Mouse (Mus musculus): ENCODE measurements around the gene Nr1i2. TPM values are rescaled to one million over a fixed set of nuclear protein-coding genes. Genes with fewer than 3 reads are reported as not detected.

The Nr1i2 gene
- not detected in 2 replicates for total RNA-seq (2023)

GRCm38 (mm10) chr16:38294685-38295348 is at the start of gene Nr1i2:
Gene Nr1i2, minus strand, starts transcription at chr16:38294824.

GRCm38 (mm10) chr16:38341396-38342324 is 47.0 kb upstream of the Nr1i2 start, which contains the start of gene Maats1:
Gene Maats1, minus strand, starts transcription at chr16:38342143.

Other genes with a start within 250 kb of the Nr1i2 start
- gene Gsk3b, start 205.8 kb downstream of the Nr1i2 start, total RNA-seq (2023): 77.3 and 99.9 TPM in 2 replicates
- not detected in 2 replicates for gene Maats1, start 47.3 kb upstream of the Nr1i2 start, total RNA-seq (2023)
- 79.1 and 87.3 TPM in 2 replicates for gene Cox17, start 52.2 kb upstream of the Nr1i2 start, total RNA-seq (2023)
- not detected in 2 replicates for gene Gm21987, start 52.2 kb upstream of the Nr1i2 start, total RNA-seq (2023)
- 0.25 and 0.38 TPM in 2 replicates for gene Popdc2, start 67.4 kb upstream of the Nr1i2 start, total RNA-seq (2023)
- gene Pla1a, start 138.3 kb upstream of the Nr1i2 start, total RNA-seq (2023): 0.20 and 0.47 TPM in 2 replicates
- 43.9 and 44.8 TPM in 2 replicates for gene Adprh, start 157.9 kb upstream of the Nr1i2 start, total RNA-seq (2023)
- gene Cd80, start 160.7 kb upstream of the Nr1i2 start, total RNA-seq (2023): 50.1 and 74.4 TPM in 2 replicates
- gene Timmdc1, start 227.8 kb upstream of the Nr1i2 start, total RNA-seq (2023): 9.3 and 10.5 TPM in 2 replicates

Measured in neutrophil, adult 65 days (primary cell).